Mouse (Mus musculus): ENCODE measurements around the gene Smcr8. TPM values are rescaled to one million over a fixed set of nuclear protein-coding genes. Genes with fewer than 3 reads are reported as not detected.
"Not testable (repeated sequence)": the region's sequence is repeated elsewhere in the genome, so short reads cannot be mapped to it uniquely, and the experiment has no call there.

Gene Smcr8
- polyA plus RNA-seq, 1 experiment = 16.4 TPM

DNA sequence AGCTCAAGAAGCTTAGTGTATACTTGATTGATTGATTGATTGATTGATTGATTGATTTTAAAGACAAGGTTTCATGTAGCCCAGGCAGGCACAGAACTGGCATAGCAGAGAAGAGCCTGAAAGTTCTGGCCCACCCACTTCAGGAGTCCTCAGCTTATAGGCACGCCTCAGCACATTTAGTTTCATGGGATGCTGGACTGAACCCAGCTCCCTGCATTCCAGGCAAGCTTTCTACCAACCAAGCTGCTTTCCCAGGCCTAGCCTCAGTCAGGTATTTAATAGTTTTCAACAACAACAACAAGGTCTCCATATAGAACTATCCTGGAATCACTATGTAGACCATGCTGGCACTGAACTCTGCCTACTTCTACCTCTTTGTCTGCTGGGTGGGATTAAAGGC, 32.2 kb downstream of the Smcr8 start:
- H3K4me1 ChIP-seq (ENCODE audit: control insufficient read depth, insufficient read depth, low read length) = no peaks in the 10 kb centered on the region
- WGBS = 66% methylated on average over 1 of the region's 1 CpGs
- no peak overlapping the region for H3K27ac ChIP-seq (ENCODE audit: insufficient read depth, low read length)
- DNase-seq = no peak
- no peaks in the 10 kb centered on the region for H3K27me3 ChIP-seq (ENCODE audit: control insufficient read depth, insufficient read depth, low read length)
- no peak overlapping the region for H3K4me3 ChIP-seq (replicated peaks; ENCODE audit: insufficient read depth, low read depth, low read length)
- TF ChIP-seq CTCF (IDR thresholded peaks at IDR 0.05; ENCODE audit: borderline replicate concordance, insufficient read depth, low read depth, low read length) = no peak
- no peak for TF ChIP-seq POLR2A (IDR thresholded peaks at IDR 0.05; ENCODE audit: borderline replicate concordance, insufficient read depth, low read length)

GRCm38 (mm10) chr11:60810046-60810965, 33.0 kb downstream of the Smcr8 start:
- Histone ChIP-seq H3K4me3 (replicated peaks; ENCODE audit: insufficient read depth, low read depth, low read length) (peak overlapping the region; percentile 30), H3K27ac (ENCODE audit: insufficient read depth, low read length) (no peak overlapping the region), H3K27me3 (ENCODE audit: control insufficient read depth, insufficient read depth, low read length) (no peaks in the 10 kb centered on the region), H3K4me1 (ENCODE audit: control insufficient read depth, insufficient read depth, low read length) (no peaks in the 10 kb centered on the region)
- WGBS = 20% methylated on average over 14 of the region's 14 CpGs
- no peak for DNase-seq
- TF ChIP-seq POLR2A (IDR thresholded peaks at IDR 0.05; ENCODE audit: borderline replicate concordance, insufficient read depth, low read length) (no peak), CTCF (IDR thresholded peaks at IDR 0.05; ENCODE audit: borderline replicate concordance, insufficient read depth, low read depth, low read length) (no peak)

- Histone ChIP-seq H3K27me3 (ENCODE audit: control insufficient read depth, insufficient read depth, low read length) (no peaks in the 10 kb centered on the region), H3K27ac (ENCODE audit: insufficient read depth, low read length) (no peak overlapping the region), H3K4me3 (replicated peaks; ENCODE audit: insufficient read depth, low read depth, low read length) (peak overlapping the region; percentile 51), H3K4me1 (ENCODE audit: control insufficient read depth, insufficient read depth, low read length) (no peaks in the 10 kb centered on the region)
- TF ChIP-seq CTCF (IDR thresholded peaks at IDR 0.05; ENCODE audit: borderline replicate concordance, insufficient read depth, low read depth, low read length) (no peak), POLR2A (IDR thresholded peaks at IDR 0.05; ENCODE audit: borderline replicate concordance, insufficient read depth, low read length) (no peak)
- WGBS = 0% methylated on average over 29 of the region's 29 CpGs
- peak; percentile 84 to 87 for DNase-seq
Measured at GRCm38 (mm10) chr11:60811054-60811460, 33.7 kb downstream of the Smcr8 start.

DNA sequence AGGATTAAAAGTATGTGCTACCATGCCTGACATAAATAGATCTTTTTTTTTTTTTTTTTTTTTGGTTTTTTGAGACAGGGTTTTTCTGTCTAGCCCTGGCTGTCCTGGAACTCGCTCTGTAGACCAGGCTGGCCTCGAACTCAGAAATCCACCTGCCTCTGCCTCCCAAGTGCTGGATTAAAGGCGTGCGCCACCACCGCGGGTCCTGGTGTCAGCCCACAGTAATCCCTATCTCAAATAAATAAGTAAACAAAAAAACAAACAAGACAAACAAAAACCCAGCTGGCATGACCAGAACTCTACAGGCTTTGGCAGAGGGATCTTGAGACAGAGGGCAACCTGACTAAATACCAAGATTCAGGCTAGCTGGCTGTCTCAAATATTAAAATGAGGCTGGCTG, 34.3 kb downstream of the Smcr8 start, which contains the start of gene Shmt1:
Gene Shmt1 (minus strand): TSS at position 101 of the 400 bp plus-strand sequence.
- WGBS = 36% methylated on average over 6 of the region's 6 CpGs
- peak within 1 kb of the TSS; percentile 51 for H3K4me3 ChIP-seq (replicated peaks; ENCODE audit: insufficient read depth, low read depth, low read length)
- H3K27ac ChIP-seq (ENCODE audit: insufficient read depth, low read length); H3K4me1 ChIP-seq (ENCODE audit: control insufficient read depth, insufficient read depth, low read length); H3K27me3 ChIP-seq (ENCODE audit: control insufficient read depth, insufficient read depth, low read length); DNase-seq: not testable (repeated sequence)

DNA sequence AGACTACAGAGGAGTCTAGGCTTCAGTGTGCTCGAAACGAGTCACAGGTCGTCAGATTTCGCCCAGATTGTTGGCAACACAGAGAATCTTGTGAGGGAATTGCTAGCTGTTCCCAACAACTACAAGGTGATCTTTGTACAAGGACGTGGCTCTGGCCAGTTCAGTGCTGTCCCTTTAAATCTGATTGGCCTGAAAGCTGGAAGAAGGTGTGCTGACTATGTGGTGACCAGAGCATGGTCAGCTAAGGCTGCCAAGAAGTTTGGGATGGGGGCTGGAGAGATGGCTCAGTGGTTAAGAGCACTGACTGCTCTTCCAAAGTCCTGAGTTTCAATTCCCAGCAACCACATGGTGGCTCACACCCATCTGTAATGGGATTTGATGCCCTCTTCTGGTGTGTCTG, 39.1 kb downstream of the Smcr8 start:
- no peak for DNase-seq
- TF ChIP-seq CTCF (IDR thresholded peaks at IDR 0.05; ENCODE audit: borderline replicate concordance, insufficient read depth, low read depth, low read length) = no peak
- TF ChIP-seq POLR2A (IDR thresholded peaks at IDR 0.05; ENCODE audit: borderline replicate concordance, insufficient read depth, low read length) = no peak
- Histone ChIP-seq H3K4me1 (ENCODE audit: control insufficient read depth, insufficient read depth, low read length) (no peaks in the 10 kb centered on the region), H3K27ac (ENCODE audit: insufficient read depth, low read length) (no peak overlapping the region), H3K4me3 (replicated peaks; ENCODE audit: insufficient read depth, low read depth, low read length) (no peak overlapping the region), H3K27me3 (ENCODE audit: control insufficient read depth, insufficient read depth, low read length) (no peaks in the 10 kb centered on the region)
- 62% methylated on average over 5 of the region's 5 CpGs for WGBS

- 66% methylated on average over 2 of the region's 2 CpGs for WGBS
- Histone ChIP-seq H3K4me1 (ENCODE audit: control insufficient read depth, insufficient read depth, low read length) (no peaks in the 10 kb centered on the region), H3K27ac (ENCODE audit: insufficient read depth, low read length) (no peak overlapping the region), H3K4me3 (replicated peaks; ENCODE audit: insufficient read depth, low read depth, low read length) (no peak overlapping the region), H3K27me3 (ENCODE audit: control insufficient read depth, insufficient read depth, low read length) (no peaks in the 10 kb centered on the region)
- no peak for TF ChIP-seq POLR2A (IDR thresholded peaks at IDR 0.05; ENCODE audit: borderline replicate concordance, insufficient read depth, low read length)
- no peak for DNase-seq
Measured at GRCm38 (mm10) chr11:60823771-60824170, 46.4 kb downstream of the Smcr8 start.

GRCm38 (mm10) chr11:60825191-60825590, 47.9 kb downstream of the Smcr8 start:
- DNase-seq = no peak
- Histone ChIP-seq H3K27me3 (ENCODE audit: control insufficient read depth, insufficient read depth, low read length) (no peaks in the 10 kb centered on the region), H3K4me1 (ENCODE audit: control insufficient read depth, insufficient read depth, low read length) (no peaks in the 10 kb centered on the region), H3K27ac (ENCODE audit: insufficient read depth, low read length) (no peak overlapping the region), H3K4me3 (replicated peaks; ENCODE audit: insufficient read depth, low read depth, low read length) (no peak overlapping the region)
- WGBS = 84% methylated on average over 3 of the region's 3 CpGs
- no peak for TF ChIP-seq CTCF (IDR thresholded peaks at IDR 0.05; ENCODE audit: borderline replicate concordance, insufficient read depth, low read depth, low read length)
- no peak for TF ChIP-seq POLR2A (IDR thresholded peaks at IDR 0.05; ENCODE audit: borderline replicate concordance, insufficient read depth, low read length)

DNA sequence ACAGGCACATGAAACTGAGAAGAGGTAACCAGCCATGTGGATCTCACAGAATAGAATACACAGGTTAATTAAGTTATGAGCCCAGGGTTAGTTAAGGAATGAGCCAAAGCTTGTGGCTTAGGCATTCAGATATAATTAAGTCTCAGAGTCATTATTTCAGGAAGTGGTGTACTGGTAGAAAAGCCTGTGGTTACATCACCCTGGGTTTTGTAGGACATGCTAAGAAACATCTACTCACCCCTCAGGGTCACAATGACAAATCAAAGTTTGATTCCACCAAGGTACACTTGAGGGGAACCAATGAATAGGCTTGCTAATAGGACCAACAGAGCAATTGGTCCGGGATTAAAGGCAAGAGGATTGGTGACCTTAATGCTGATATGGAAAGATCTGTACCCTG, 49.4 kb downstream of the Smcr8 start:
- Histone ChIP-seq H3K27ac (ENCODE audit: insufficient read depth, low read length) (no peak overlapping the region), H3K4me1 (ENCODE audit: control insufficient read depth, insufficient read depth, low read length) (0 out of 2 replicates have a peak, but pooled peaks cover 3% of the 10 kb centered on the region), H3K4me3 (replicated peaks; ENCODE audit: insufficient read depth, low read depth, low read length) (no peak overlapping the region), H3K27me3 (ENCODE audit: control insufficient read depth, insufficient read depth, low read length) (no peaks in the 10 kb centered on the region)
- no peak for DNase-seq
- TF ChIP-seq POLR2A (IDR thresholded peaks at IDR 0.05; ENCODE audit: borderline replicate concordance, insufficient read depth, low read length) = no peak
- TF ChIP-seq CTCF (IDR thresholded peaks at IDR 0.05; ENCODE audit: borderline replicate concordance, insufficient read depth, low read depth, low read length) = no peak
- 47% methylated on average over 1 of the region's 1 CpGs for WGBS

Data from cerebellum, adult 2 months (tissue).